In the genomic region with DNA sequence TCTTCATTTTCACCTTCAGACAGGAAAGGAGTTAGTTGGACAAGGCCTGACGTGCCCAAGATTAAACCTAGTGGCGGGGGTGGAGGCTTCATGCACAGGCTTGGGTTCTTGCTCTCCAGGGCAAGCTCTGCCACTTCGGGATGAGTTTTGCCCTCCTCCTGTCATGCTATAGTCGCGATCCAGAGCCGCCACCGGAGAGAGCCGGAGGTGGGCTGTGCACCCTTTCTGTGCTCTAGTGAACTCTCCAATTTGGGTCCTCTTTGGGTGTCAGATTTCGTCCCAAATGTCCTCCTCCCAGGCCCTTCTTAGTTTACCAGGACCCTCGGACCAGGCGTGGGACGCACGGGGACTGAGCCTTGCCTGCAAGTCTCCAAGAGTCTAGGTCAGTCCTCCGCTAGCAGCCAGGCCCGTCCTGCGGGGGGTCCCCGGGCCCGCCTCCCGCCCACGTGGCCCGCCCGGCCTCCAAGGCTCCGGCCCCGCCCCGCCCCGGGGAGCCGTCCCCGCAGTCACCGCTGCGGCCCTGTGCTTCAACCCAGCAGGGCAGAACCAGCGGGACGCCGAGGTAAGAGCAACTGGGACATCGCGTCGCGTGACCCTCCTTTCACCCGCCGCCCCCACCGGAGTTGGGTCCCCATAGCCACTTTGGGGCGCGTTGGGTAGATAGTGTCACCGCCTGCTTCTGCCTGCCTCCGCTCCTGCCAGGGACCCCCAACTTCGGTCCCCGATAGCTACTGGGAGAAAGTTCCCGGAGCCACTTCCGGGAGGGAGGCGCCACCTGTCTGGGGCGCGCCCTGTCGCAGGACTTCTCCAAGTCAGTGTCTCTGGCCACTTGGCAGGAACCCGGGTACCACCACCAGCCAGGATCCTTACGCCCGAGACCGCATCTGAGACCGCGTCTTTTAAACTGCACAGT, we compare ENCODE assay signal across 8 mouse cellular contexts. TPM values are rescaled to one million over a fixed set of nuclear protein-coding genes. Genes with fewer than 3 reads are reported as not detected.
DNase-seq lines count a peak whose midpoint lies in the region; ATAC-seq and TF ChIP-seq lines count a peak whose summit lies in the region.

Gene Arhgef3, plus strand, starts transcription at position 538 of the 913 bp plus-strand sequence.

- H3K4me2 ChIP-seq in forebrain, postnatal 0 days (ENCODE audit: low read depth): peak within 1 kb of the TSS; percentile 98
- peak within 1 kb of the TSS; percentile 97 for H3K4me2 ChIP-seq in hindbrain, embryonic 12.5 days (replicated peaks)

- H3K4me3 ChIP-seq in E14TG2a.4 (replicated peaks; ENCODE audit: low read length): peak within 1 kb of the TSS; percentile 84
- H3K4me3 ChIP-seq in forebrain, postnatal 0 days (ENCODE audit: low read depth, low read length): peak within 1 kb of the TSS; percentile 47
- H3K4me3 ChIP-seq in hindbrain, embryonic 12.5 days: peak within 1 kb of the TSS; percentile 48
- peak within 1 kb of the TSS; percentile 96 for H3K4me3 ChIP-seq in small intestine, adult 2 months (ENCODE audit: low read depth, low read length)

- H3K9me3 ChIP-seq in E14TG2a.4 (ENCODE audit: low read length): no peaks in the 10 kb centered on the region
- H3K9me3 ChIP-seq in forebrain, postnatal 0 days (ENCODE audit: low read length): no peaks in the 10 kb centered on the region
- H3K9me3 ChIP-seq in hindbrain, embryonic 12.5 days (replicated peaks): no peaks in the 10 kb centered on the region

- H3K27ac ChIP-seq in forebrain, postnatal 0 days (ENCODE audit: low read depth, low read length): no peak within 1 kb of the TSS
- H3K27ac ChIP-seq in hindbrain, embryonic 12.5 days: no peak within 1 kb of the TSS
- peak within 1 kb of the TSS; percentile 71 for H3K27ac ChIP-seq in small intestine, adult 2 months (ENCODE audit: insufficient read depth, low read depth, low read length)

- H3K36me3 ChIP-seq in E14TG2a.4 (ENCODE audit: insufficient read depth, low read length): no peaks in the 10 kb centered on the region
- H3K36me3 ChIP-seq in forebrain, postnatal 0 days (ENCODE audit: insufficient read depth): no peaks in the 10 kb centered on the region
- H3K36me3 ChIP-seq in hindbrain, embryonic 12.5 days: no peaks in the 10 kb centered on the region
- no peaks in the 10 kb centered on the region for H3K36me3 ChIP-seq in small intestine, adult 2 months (ENCODE audit: control insufficient read depth, insufficient read depth, low read length)

- TF ChIP-seq CTCF in E14TG2a.4 (conservative IDR thresholded peaks at IDR 0.05; ENCODE audit: low read length): no peak
- TF ChIP-seq CTCF in forebrain, postnatal 0 days (IDR thresholded peaks at IDR 0.05; ENCODE audit: low read depth): no peak
- TF ChIP-seq CTCF in small intestine, adult 2 months (IDR thresholded peaks at IDR 0.05; ENCODE audit: extremely low read depth, insufficient read length, insufficient replicate concordance, low read depth, low read length): peak; percentile 12; the same call in 1 of the 2 replicates

- 2% methylated on average over 57 of the region's 58 CpGs for WGBS in forebrain, postnatal 0 days
- WGBS in hindbrain, embryonic 12.5 days: 1% methylated on average over 55 of the region's 58 CpGs
- WGBS in small intestine, adult 2 months: 2% methylated on average over 58 of the region's 58 CpGs

- peak; percentile 77 for ATAC-seq in forebrain, postnatal 0 days
- ATAC-seq in hindbrain, embryonic 12.5 days (ENCODE audit: low FRiP score): peak; percentile 63
- no peak for ATAC-seq in megakaryocyte, adult 5-6 weeks (ENCODE audit: poor library complexity, severe bottlenecking)
- no peak for ATAC-seq in frontal cortex, adult (ENCODE audit: low TSS enrichment)

- DNase-seq in adrenal gland, postnatal 25 days: peak; percentile 83
- peak; percentile 30 for DNase-seq in forebrain, postnatal 0 days
- DNase-seq in left cerebral cortex, postnatal 10 days (ENCODE audit: extremely low spot score in 1 of 2, low spot score in 2 of 2): peak in 1 of 2 experiments; percentile 74

- peaks cover 44% of the 10 kb centered on the region for H3K27me3 ChIP-seq in E14TG2a.4 (ENCODE audit: insufficient read depth, low read length)
- peaks cover 9% of the 10 kb centered on the region for H3K27me3 ChIP-seq in forebrain, postnatal 0 days (ENCODE audit: insufficient read depth, low read length)
- H3K27me3 ChIP-seq in hindbrain, embryonic 12.5 days: peaks cover 51% of the 10 kb centered on the region
- H3K27me3 ChIP-seq in small intestine, adult 2 months (ENCODE audit: control insufficient read depth, insufficient read depth, low read length): no peaks in the 10 kb centered on the region

- no peak; the same call in none of the 2 replicates for TF ChIP-seq POLR2A in small intestine, adult 2 months (IDR thresholded peaks at IDR 0.05; ENCODE audit: low read depth, low read length)

- intact Hi-C loops in left cerebral cortex, postnatal 10 days (cut with DNase I): loop anchor here (5.0 to 10.0 kb wide), 2 partner anchors 68 to 300 kb away; no protein-coding TSS in a partner anchor

- H3K4me1 ChIP-seq in E14TG2a.4 (replicated peaks; ENCODE audit: low read depth, low read length): peaks cover 23% of the 10 kb centered on the region
- H3K4me1 ChIP-seq in forebrain, postnatal 0 days (ENCODE audit: insufficient read depth): peaks cover 9% of the 10 kb centered on the region; the same call in 1 of the 2 replicates
- peaks cover 12% of the 10 kb centered on the region for H3K4me1 ChIP-seq in hindbrain, embryonic 12.5 days
- 0 out of 2 replicates have a peak, but pooled peaks cover 6% of the 10 kb centered on the region for H3K4me1 ChIP-seq in small intestine, adult 2 months (ENCODE audit: control insufficient read depth, insufficient read depth, insufficient read length, low read length)

- H3K9ac ChIP-seq in forebrain, postnatal 0 days: peak within 1 kb of the TSS; percentile 45
- peak within 1 kb of the TSS; percentile 48 for H3K9ac ChIP-seq in hindbrain, embryonic 12.5 days

RNA-seq across cellular contexts. Expression of gene Arhgef3, which starts in this region (rescaled TPM):
- 37.1 and 47.8 TPM in 2 replicates for total RNA-seq in adrenal gland, postnatal 25 days (2021)
- 17.3 and 17.7 TPM in 2 replicates for total RNA-seq in forebrain, postnatal 0 days (2014; rRNA removed)
- polyA plus RNA-seq in forebrain, postnatal 0 days (2015; fragmentation: Nextera tagmentation; extraction: Ambion mirVana): 9.1 and 12.3 TPM in 2 replicates
- 6.6 and 7.6 TPM in 2 replicates for polyA plus RNA-seq in hindbrain, embryonic 12.5 days (2016; fragmentation: Nextera tagmentation; extraction: Ambion mirVana)
- total RNA-seq in left cerebral cortex, postnatal 10 days (2021): 10 to 100 TPM; 37.4 to 41.2 TPM
- total RNA-seq in megakaryocyte, adult 5-6 weeks (2015): 40.5 and 46.9 TPM in 2 replicates
- 58.8 and 60.6 TPM in 2 replicates for total RNA-seq in megakaryocyte, adult 5-6 weeks (2017)
- 3.0 and 7.0 TPM in 2 replicates for polyA plus RNA-seq in small intestine, adult 2 months (2012; rRNA removed)

Comparison
In these comparisons a context has a peak if more than half of its experiments do, and no peak if none do; other contexts are left out.
1. ATAC-seq: peak in forebrain, postnatal 0 days (single experiment) and hindbrain, embryonic 12.5 days (single experiment); none in megakaryocyte, adult 5-6 weeks (single experiment) and frontal cortex, adult (single experiment).
2. Peak in every context shown above with its lines, with median percentiles within 50 percentile points of each other: H3K4me3 ChIP-seq.